Mouse (Mus musculus) MEL (cell line): ENCODE results near the gene Slc25a12. TPM values are rescaled to one million over a fixed set of nuclear protein-coding genes. Genes with fewer than 3 reads are reported as not detected.

Experiments
- DNase-seq: peaks from one replicate; pipeline ENCODE4 v3.0.0; 2011; ENCODE audit warnings: low read depth, low spot score
- H3K27ac ChIP-seq: 2 replicates; pipeline ENCODE4 v1.5.1; 2012; ENCODE audit warnings: low read depth, mild to moderate bottlenecking, control low read depth, low read length, moderate library complexity; ENCODE audit not compliant: control insufficient read depth
- H3K27me3 ChIP-seq, 2 experiments: fragments of 150-350 bp in 1 of 2; sonication (generic) in 1 of 2; 2 replicates each; pipeline ENCODE4 v1.6.1; 2012; ENCODE audit warnings: low read length in 2 of 2, mild to moderate bottlenecking in 2 of 2, improper control_type of control experiment in 1 of 2, moderate library complexity in 1 of 2; ENCODE audit not compliant: insufficient read depth in 2 of 2, control insufficient read depth in 1 of 2
- H3K36me3 ChIP-seq, 2 experiments: 2 replicates each; pipeline ENCODE4 v1.6.1; 2012 to 2014; ENCODE audit warnings: low read length in 2 of 2, improper control_type of control experiment in 1 of 2, inconsistent platforms in 1 of 2, mild to moderate bottlenecking in 1 of 2; ENCODE audit not compliant: insufficient read depth in 2 of 2, control insufficient read depth in 1 of 2
- H3K4me1 ChIP-seq, 2 experiments: fragments of 150-350 bp in 1 of 2; sonication (generic) in 1 of 2; 2 replicates each; pipeline ENCODE4 v1.6.1; 2012; ENCODE audit warnings: low read length in 2 of 2, improper control_type of control experiment in 1 of 2, mild to moderate bottlenecking in 1 of 2; ENCODE audit not compliant: insufficient read depth in 2 of 2, control insufficient read depth in 1 of 2
- H3K4me3 ChIP-seq, 2 experiments: fragments of 150-350 bp in 1 of 2; sonication (generic) in 1 of 2; 2 replicates each; pipeline ENCODE4 v1.5.1; 2012; ENCODE audit warnings: low read depth in 2 of 2, low read length in 2 of 2, mild to moderate bottlenecking in 2 of 2, moderate library complexity in 2 of 2, control low read depth in 1 of 2, improper control_type of control experiment in 1 of 2; ENCODE audit not compliant: control insufficient read depth in 1 of 2, insufficient read depth in 1 of 2
- H3K79me2 ChIP-seq: 2 replicates; pipeline ENCODE4 v1.6.1; 2012; ENCODE audit warnings: mild to moderate bottlenecking, low read length, moderate library complexity; ENCODE audit not compliant: control insufficient read depth, poor library complexity, insufficient read depth
- H3K9ac ChIP-seq: 2 replicates; pipeline ENCODE4 v1.6.1; 2012; ENCODE audit warnings: low read depth, mild to moderate bottlenecking, control low read depth, low read length, moderate library complexity; ENCODE audit not compliant: control insufficient read depth, poor library complexity, severe bottlenecking
- H3K9me3 ChIP-seq: fragments of 150-350 bp; sonication (generic); replicated peaks from 2 replicates; pipeline ENCODE4 v1.6.1; 2012; ENCODE audit warnings: mild to moderate bottlenecking, low read length, improper control_type of control experiment, moderate library complexity; ENCODE audit not compliant: insufficient read depth
- BHLHE40 ChIP-seq: IDR thresholded peaks from 2 replicates; pipeline ENCODE4 v1.6.1; 2012; ENCODE audit warnings: low read depth, mild to moderate bottlenecking, inconsistent platforms, low read length, improper control_type of control experiment, borderline replicate concordance
- CHD1 ChIP-seq: IDR thresholded peaks from 2 replicates; pipeline ENCODE4 v1.6.1; 2012; ENCODE audit warnings: low read depth, mild to moderate bottlenecking, inconsistent platforms, low read length, improper control_type of control experiment
- CHD2 ChIP-seq: IDR thresholded peaks from 2 replicates; pipeline ENCODE4 v1.6.1; 2011; ENCODE audit warnings: low read length, improper control_type of control experiment
- CTCF ChIP-seq, 3 experiments: IDR thresholded peaks in 2 of 3; conservative IDR thresholded peaks in 1 of 3; 2 replicates each; pipeline ENCODE4 v1.5.1; 2011 to 2012; ENCODE audit warnings: low read length in 3 of 3, low read depth in 2 of 3, mild to moderate bottlenecking in 2 of 3, improper control_type of control experiment in 1 of 3, inconsistent platforms in 1 of 3, mixed read lengths in 1 of 3, moderate library complexity in 1 of 3; ENCODE audit not compliant: control insufficient read depth in 1 of 3, insufficient read depth in 1 of 3, poor library complexity in 1 of 3, severe bottlenecking in 1 of 3
- ELF1 ChIP-seq: IDR thresholded peaks from 2 replicates; pipeline ENCODE4 v1.6.1; 2014; ENCODE audit warnings: low read depth, mild to moderate bottlenecking, inconsistent platforms, low read length, improper control_type of control experiment, moderate library complexity
- GABPA ChIP-seq: IDR thresholded peaks from 2 replicates; pipeline ENCODE4 v1.6.1; 2012; ENCODE audit warnings: low read depth, mild to moderate bottlenecking, inconsistent platforms, low read length, improper control_type of control experiment, moderate library complexity
- JUND ChIP-seq: IDR thresholded peaks from 2 replicates; pipeline ENCODE4 v1.6.1; 2011; ENCODE audit warnings: low read depth, mild to moderate bottlenecking, improper control_type of control experiment, low read length
- KAT2A ChIP-seq: conservative IDR thresholded peaks from 2 replicates; pipeline ENCODE4 v1.6.1; 2012; ENCODE audit warnings: low read depth, low read length, improper control_type of control experiment, inconsistent platforms
- MAX ChIP-seq: IDR thresholded peaks from 2 replicates; pipeline ENCODE4 v1.6.1; 2011; ENCODE audit warnings: low read length, improper control_type of control experiment
- MXI1 ChIP-seq: IDR thresholded peaks from 2 replicates; pipeline ENCODE4 v1.6.1; 2011; ENCODE audit warnings: mild to moderate bottlenecking, low read depth, low read length, improper control_type of control experiment
- MYC ChIP-seq: IDR thresholded peaks from 2 replicates; pipeline ENCODE4 v1.6.1; 2011; ENCODE audit warnings: low read depth, mild to moderate bottlenecking, low read length, improper control_type of control experiment, moderate library complexity
- NELFE ChIP-seq: IDR thresholded peaks from 2 replicates; pipeline ENCODE4 v1.6.1; 2011; ENCODE audit warnings: low read depth, low read length, improper control_type of control experiment
- NRF1 ChIP-seq: IDR thresholded peaks from 2 replicates; pipeline ENCODE4 v1.6.1; 2014; ENCODE audit warnings: low read depth, mild to moderate bottlenecking, inconsistent platforms, low read length, improper control_type of control experiment, moderate library complexity; ENCODE audit not compliant: poor library complexity, insufficient read depth, severe bottlenecking
- POLR2A ChIP-seq, 2 experiments: IDR thresholded peaks; 2 replicates each; pipeline ENCODE4 v1.6.1; 2011 to 2012; ENCODE audit warnings: low read length in 2 of 2, mild to moderate bottlenecking in 2 of 2, control low read depth in 1 of 2, improper control_type of control experiment in 1 of 2, low read depth in 1 of 2, moderate library complexity in 1 of 2; ENCODE audit not compliant: control insufficient read depth in 1 of 2, insufficient read depth in 1 of 2, poor library complexity in 1 of 2
- POLR2AphosphoS5 ChIP-seq: IDR thresholded peaks from 2 replicates; pipeline ENCODE4 v1.6.1; 2012; ENCODE audit warnings: low read depth, borderline replicate concordance, mild to moderate bottlenecking, inconsistent platforms, low read length, moderate library complexity, mixed read lengths
- RAD21 ChIP-seq: IDR thresholded peaks from 2 replicates; pipeline ENCODE4 v1.6.1; 2011; ENCODE audit warnings: mild to moderate bottlenecking, low read depth, low read length, improper control_type of control experiment
- SIN3A ChIP-seq: IDR thresholded peaks from 2 replicates; pipeline ENCODE4 v1.6.1; 2012; ENCODE audit warnings: low read length, improper control_type of control experiment, inconsistent platforms
- SMC3 ChIP-seq: IDR thresholded peaks from 2 replicates; pipeline ENCODE4 v1.6.1; 2011; ENCODE audit warnings: low read depth, low read length, improper control_type of control experiment
- TBP ChIP-seq: IDR thresholded peaks from 2 replicates; pipeline ENCODE4 v1.8.0; 2011; ENCODE audit warnings: low read depth, low read length, improper control_type of control experiment
- UBTF ChIP-seq: IDR thresholded peaks from 2 replicates; pipeline ENCODE4 v1.6.1; 2012; ENCODE audit warnings: low read depth, mild to moderate bottlenecking, inconsistent platforms, low read length, improper control_type of control experiment, moderate library complexity, borderline replicate concordance; ENCODE audit not compliant: insufficient read depth
- USF1 ChIP-seq: IDR thresholded peaks from 2 replicates; pipeline ENCODE4 v1.6.1; 2014; ENCODE audit warnings: low read depth, mild to moderate bottlenecking, inconsistent platforms, low read length, improper control_type of control experiment, moderate library complexity
- ZC3H11A ChIP-seq: IDR thresholded peaks from 2 replicates; pipeline ENCODE4 v1.6.1; 2012; ENCODE audit warnings: low read depth, mild to moderate bottlenecking, inconsistent platforms, low read length, improper control_type of control experiment
- ZKSCAN1 ChIP-seq: IDR thresholded peaks from 2 replicates; pipeline ENCODE4 v1.6.1; 2012; ENCODE audit warnings: low read depth, mild to moderate bottlenecking, inconsistent platforms, low read length, improper control_type of control experiment, moderate library complexity
- ZMIZ1 ChIP-seq: IDR thresholded peaks from 2 replicates; pipeline ENCODE4 v1.6.1; 2012; ENCODE audit warnings: low read depth, mild to moderate bottlenecking, inconsistent platforms, low read length, improper control_type of control experiment, moderate library complexity
- ZNF384 ChIP-seq: IDR thresholded peaks from 2 replicates; pipeline ENCODE4 v1.6.1; 2012; ENCODE audit warnings: low read depth, mild to moderate bottlenecking, inconsistent platforms, low read length, improper control_type of control experiment
- polyA plus RNA-seq, 2 experiments: library from polyadenylated mRNA; stranded (reverse) in 1 of 2; unstranded in 1 of 2; fragments of >175 nt in 1 of 2; fragments of >200 nt in 1 of 2; gene quantifications; 2 replicates each; pipeline versions ENCODE4 v1.2.1 to v1.2.4; 2012; ENCODE audit warnings: low replicate concordance in 2 of 2, low read depth in 1 of 2; ENCODE audit not compliant: insufficient read length in 2 of 2, insufficient read depth in 1 of 2, missing spikeins in 1 of 2
- total RNA-seq: library from RNA; depleted of rRNA; stranded (reverse); fragments of 300-350 nt; gene quantifications from 2 replicates; pipeline ENCODE4 v1.2.3, GENCODE M21; 2012

The Slc25a12 gene
- total and polyA plus RNA-seq, 3 experiments: 63.2 to 98.6 TPM; not detected in 1

DNA sequence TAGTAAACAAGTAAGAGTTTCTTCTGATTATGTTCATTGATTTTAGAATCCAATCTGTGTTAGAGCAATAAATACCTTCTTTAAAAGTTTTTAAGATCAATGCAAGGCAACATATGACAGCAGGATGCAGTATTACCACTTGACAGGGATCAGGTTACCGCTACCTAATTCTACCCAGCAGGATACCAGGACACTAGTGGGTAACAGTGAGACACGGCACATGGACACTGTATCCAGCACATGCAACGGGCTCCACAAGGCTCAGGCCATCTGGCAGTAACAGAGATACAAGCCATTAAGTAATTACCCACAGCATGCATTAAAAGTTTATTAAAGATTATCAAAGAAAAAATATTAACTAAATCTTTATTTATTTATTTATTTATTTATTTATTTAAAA lies 37.8 kb downstream of the Slc25a12 start:
- Histone ChIP-seq H3K9ac (no peak overlapping the region), H3K79me2 (no peaks in the 10 kb centered on the region), H3K4me3 (no peak overlapping the region), H3K4me1 (peaks cover 0 to 11% of the 10 kb centered on the region in 2 experiments; a peak in 2 of 4 replicates), H3K36me3 (peaks cover 4 to 13% of the 10 kb centered on the region in 2 experiments; a peak in 3 of 4 replicates), H3K9me3 (no peaks in the 10 kb centered on the region), H3K27me3 (no peaks in the 10 kb centered on the region), H3K27ac (no peak overlapping the region)
- DNase-seq: no peak
- TF ChIP-seq ZC3H11A: no peak
- TF ChIP-seq CHD1: no peak
- no peak for TF ChIP-seq POLR2AphosphoS5
- TF ChIP-seq NELFE: no peak
- TF ChIP-seq MYC: no peak
- TF ChIP-seq MAX: no peak
- TF ChIP-seq CTCF (IDR thresholded peaks at IDR 0.05 in 2 of 3, conservative IDR thresholded peaks at IDR 0.05 in 1 of 3; ENCODE audit: control insufficient read depth in 1 of 3, insufficient read depth in 1 of 3, low read depth in 2 of 3, low read length in 3 of 3, poor library complexity in 1 of 3, severe bottlenecking in 1 of 3): no peak
- no peak for TF ChIP-seq USF1

GRCm38 (mm10) chr2:71328391-71329160 lies 39.0 kb downstream of the Slc25a12 start:
- H3K36me3 ChIP-seq: peaks cover 4 to 13% of the 10 kb centered on the region in 2 experiments; a peak in 3 of 4 replicates
- TF ChIP-seq ELF1 (no peak), ZMIZ1 (no peak), RAD21 (no peak), BHLHE40 (no peak), CHD2 (no peak), ZNF384 (no peak), TBP (no peak), NRF1 (no peak), SMC3 (no peak), SIN3A (no peak), NELFE (no peak), CHD1 (no peak), ZKSCAN1 (no peak), JUND (no peak), POLR2A (IDR thresholded peaks at IDR 0.05; ENCODE audit: control insufficient read depth in 1 of 2, insufficient read depth in 1 of 2, low read depth in 1 of 2, low read length in 2 of 2, poor library complexity in 1 of 2) (no peak), MXI1 (no peak), UBTF (no peak), MAX (no peak), GABPA (no peak), KAT2A (no peak)
- H3K27ac ChIP-seq: no peak overlapping the region

More at GRCm38 (mm10) chr2:71328391-71329160, 39.0 kb downstream of the Slc25a12 start:
- Histone ChIP-seq H3K4me3 (no peak overlapping the region), H3K9me3 (no peaks in the 10 kb centered on the region), H3K4me1 (peaks cover 0 to 11% of the 10 kb centered on the region in 2 experiments; a peak in 2 of 4 replicates), H3K27me3 (no peaks in the 10 kb centered on the region), H3K9ac (no peak overlapping the region), H3K79me2 (no peaks in the 10 kb centered on the region)
- no peak for DNase-seq
